Mouse (Mus musculus) embryonic facial prominence, embryonic 10.5 days (tissue): ENCODE measurements at regions not wholly inside any gene's neighbourhood (a gene's known extent, or its start where the extent isn't known, plus 50 kb on each side); places are given as distances from the start of the nearest gene placed in this dataset.

Experiments used
- DNase-seq: peaks from one replicate; pipeline ENCODE4 v3.0.0-alpha.2; 2017; ENCODE audit warnings: low spot score
- H3K27ac ChIP-seq: fragments of 300-500 bp; sonication (generic); replicated peaks from 2 replicates; pipeline ENCODE4 v1.5.1; 2016; ENCODE audit warnings: mild to moderate bottlenecking
- H3K27me3 ChIP-seq: fragments of 300-500 bp; sonication (generic); replicated peaks from 2 replicates; pipeline ENCODE4 v1.6.1; 2016; ENCODE audit warnings: low read depth, mild to moderate bottlenecking; ENCODE audit not compliant: poor library complexity, severe bottlenecking
- H3K36me3 ChIP-seq: fragments of 300-500 bp; sonication (generic); replicated peaks from 2 replicates; pipeline ENCODE4 v1.6.1; 2016; ENCODE audit warnings: mild to moderate bottlenecking, moderate library complexity
- H3K4me1 ChIP-seq: fragments of 300-500 bp; sonication (generic); 2 replicates; pipeline ENCODE4 v1.6.1; 2016
- H3K4me3 ChIP-seq: fragments of 300-500 bp; sonication (generic); 2 replicates; pipeline ENCODE4 v1.5.1; 2016; ENCODE audit warnings: mild to moderate bottlenecking, moderate library complexity
- H3K9me3 ChIP-seq: fragments of 300-500 bp; sonication (generic); 2 replicates; pipeline ENCODE4 v1.6.1; 2016; ENCODE audit warnings: mild to moderate bottlenecking
- WGBS: fragments of 180-500 bp; shearing (Covaris S2); methylation state at CpG from one replicate; pipeline ENCODE4 v1.1.7; 2016; 5-methylcytosine and 5-hydroxymethylcytosine counted together

- Histone ChIP-seq H3K9me3 (peaks cover 15% of the 10 kb centered on the region), H3K4me3 (no peak overlapping the region), H3K36me3 (0 out of 2 replicates have a peak, but pooled peaks cover 6% of the 10 kb centered on the region), H3K27ac (peak overlapping the region; percentile 15; the same call in 1 of the 2 replicates), H3K4me1 (peaks cover 17% of the 10 kb centered on the region), H3K27me3 (no peaks in the 10 kb centered on the region)
- no peak for DNase-seq
- 67% methylated on average over 4 of the region's 4 CpGs for WGBS
These were observed 246.1 kb downstream of the Tmem38b start for GRCm38 (mm10) chr4:54071951-54072350.

GRCm38 (mm10) chr4:54072482-54072881 lies 246.6 kb downstream of the Tmem38b start:
- DNase-seq = no peak
- Histone ChIP-seq H3K4me3 (no peak overlapping the region), H3K27ac (peak overlapping the region; percentile 15), H3K36me3 (0 out of 2 replicates have a peak, but pooled peaks cover 6% of the 10 kb centered on the region), H3K27me3 (no peaks in the 10 kb centered on the region), H3K9me3 (peaks cover 15% of the 10 kb centered on the region), H3K4me1 (peaks cover 17% of the 10 kb centered on the region)
- WGBS = 40% methylated on average over 3 of the region's 3 CpGs

GRCm38 (mm10) chr4:54072932-54073331 lies 247.1 kb downstream of the Tmem38b start:
- Histone ChIP-seq H3K9me3 (peaks cover 15% of the 10 kb centered on the region), H3K4me1 (peaks cover 17% of the 10 kb centered on the region), H3K4me3 (no peak overlapping the region), H3K27ac (peak overlapping the region; percentile 15), H3K27me3 (no peaks in the 10 kb centered on the region), H3K36me3 (0 out of 2 replicates have a peak, but pooled peaks cover 6% of the 10 kb centered on the region)
- 16% methylated on average over 10 of the region's 10 CpGs for WGBS
- peak; percentile 25 for DNase-seq

GRCm38 (mm10) chr4:54073483-54073882 lies 247.6 kb downstream of the Tmem38b start:
- no peak overlapping the region for H3K4me3 ChIP-seq
- peaks cover 17% of the 10 kb centered on the region for H3K4me1 ChIP-seq
- H3K36me3 ChIP-seq = 0 out of 2 replicates have a peak, but pooled peaks cover 6% of the 10 kb centered on the region
- H3K27me3 ChIP-seq = no peaks in the 10 kb centered on the region
- DNase-seq = no peak
- H3K9me3 ChIP-seq = peaks cover 15% of the 10 kb centered on the region
- WGBS = 57% methylated on average over 7 of the region's 7 CpGs
- H3K27ac ChIP-seq = peak overlapping the region; percentile 15

- Histone ChIP-seq H3K27me3 (no peaks in the 10 kb centered on the region), H3K27ac (peak overlapping the region; percentile 15; the same call in 1 of the 2 replicates), H3K4me3 (no peak overlapping the region), H3K36me3 (0 out of 2 replicates have a peak, but pooled peaks cover 6% of the 10 kb centered on the region), H3K9me3 (peaks cover 10% of the 10 kb centered on the region), H3K4me1 (peaks cover 17% of the 10 kb centered on the region)
- WGBS = 58% methylated on average over 5 of the region's 5 CpGs
- DNase-seq = no peak
These were observed 248.4 kb downstream of the Tmem38b start for GRCm38 (mm10) chr4:54074226-54074625.

GRCm38 (mm10) chr4:54080526-54080925 lies 254.7 kb downstream of the Tmem38b start:
- no peak overlapping the region for H3K27ac ChIP-seq
- 74% methylated on average over 9 of the region's 9 CpGs for WGBS
- no peak overlapping the region for H3K4me3 ChIP-seq
- H3K36me3 ChIP-seq = no peaks in the 10 kb centered on the region
- no peaks in the 10 kb centered on the region for H3K27me3 ChIP-seq
- H3K9me3 ChIP-seq = no peaks in the 10 kb centered on the region
- H3K4me1 ChIP-seq = no peaks in the 10 kb centered on the region
- no peak for DNase-seq

GRCm38 (mm10) chr4:54081411-54081810 lies 255.6 kb downstream of the Tmem38b start:
- no peak overlapping the region for H3K27ac ChIP-seq
- WGBS = 89% methylated on average over 5 of the region's 5 CpGs
- H3K4me1 ChIP-seq = no peaks in the 10 kb centered on the region

GRCm38 (mm10) chr4:54084747-54085146 lies 258.9 kb downstream of the Tmem38b start:
- Histone ChIP-seq H3K36me3 (no peaks in the 10 kb centered on the region), H3K9me3 (no peaks in the 10 kb centered on the region), H3K27ac (no peak overlapping the region), H3K27me3 (no peaks in the 10 kb centered on the region), H3K4me3 (no peak overlapping the region), H3K4me1 (no peaks in the 10 kb centered on the region)
- 93% methylated on average over 6 of the region's 6 CpGs for WGBS
- DNase-seq = no peak

More at GRCm38 (mm10) chr4:54081411-54081810, 255.6 kb downstream of the Tmem38b start:
- no peak for DNase-seq
- Histone ChIP-seq H3K36me3 (no peaks in the 10 kb centered on the region), H3K4me3 (no peak overlapping the region), H3K9me3 (no peaks in the 10 kb centered on the region), H3K27me3 (no peaks in the 10 kb centered on the region)

- peaks cover 21% of the 10 kb centered on the region for H3K4me1 ChIP-seq
- peak overlapping the region; percentile 79 for H3K27ac ChIP-seq
- H3K9me3 ChIP-seq = no peaks in the 10 kb centered on the region
- H3K4me3 ChIP-seq = no peak overlapping the region
- WGBS = 77% methylated on average over 7 of the region's 7 CpGs
- H3K27me3 ChIP-seq = no peaks in the 10 kb centered on the region
- no peak for DNase-seq
- H3K36me3 ChIP-seq = no peaks in the 10 kb centered on the region
These were observed 268.6 kb downstream of the Tmem38b start for GRCm38 (mm10) chr4:54094285-54094997.

- Histone ChIP-seq H3K9me3 (no peaks in the 10 kb centered on the region), H3K36me3 (no peaks in the 10 kb centered on the region), H3K4me1 (peaks cover 21% of the 10 kb centered on the region), H3K4me3 (no peak overlapping the region), H3K27me3 (no peaks in the 10 kb centered on the region), H3K27ac (peak overlapping the region; percentile 79)
- WGBS = 30% methylated on average over 4 of the region's 4 CpGs
- peak; percentile 48 for DNase-seq
These were observed 269.5 kb downstream of the Tmem38b start for GRCm38 (mm10) chr4:54095200-54095930.

GRCm38 (mm10) chr4:54097543-54097942 lies 271.7 kb downstream of the Tmem38b start:
- Histone ChIP-seq H3K9me3 (no peaks in the 10 kb centered on the region), H3K4me1 (peaks cover 21% of the 10 kb centered on the region), H3K36me3 (no peaks in the 10 kb centered on the region), H3K27me3 (no peaks in the 10 kb centered on the region), H3K27ac (no peak overlapping the region), H3K4me3 (no peak overlapping the region)
- 74% methylated on average over 2 of the region's 2 CpGs for WGBS
- DNase-seq = no peak

GRCm38 (mm10) chr4:54100282-54100681 lies 274.4 kb downstream of the Tmem38b start:
- Histone ChIP-seq H3K36me3 (no peaks in the 10 kb centered on the region), H3K4me3 (no peak overlapping the region), H3K27ac (no peak overlapping the region), H3K4me1 (peaks cover 10% of the 10 kb centered on the region), H3K9me3 (no peaks in the 10 kb centered on the region), H3K27me3 (no peaks in the 10 kb centered on the region)
- no peak for DNase-seq

GRCm38 (mm10) chr4:54106976-54107375 lies 281.1 kb downstream of the Tmem38b start:
- H3K27me3 ChIP-seq = no peaks in the 10 kb centered on the region
- peaks cover 7% of the 10 kb centered on the region; the same call in 1 of the 2 replicates for H3K4me1 ChIP-seq
- 90% methylated on average over 4 of the region's 4 CpGs for WGBS

More at GRCm38 (mm10) chr4:54106976-54107375, 281.1 kb downstream of the Tmem38b start:
- H3K9me3 ChIP-seq = no peaks in the 10 kb centered on the region
- H3K4me3 ChIP-seq = no peak overlapping the region
- DNase-seq = no peak
- H3K36me3 ChIP-seq = no peaks in the 10 kb centered on the region
- no peak overlapping the region for H3K27ac ChIP-seq
